Mouse (Mus musculus): ENCODE measurements around the gene Cdc37l1. TPM values are rescaled to one million over a fixed set of nuclear protein-coding genes. Genes with fewer than 3 reads are reported as not detected.

Cdc37l1 gene
- polyA plus RNA-seq (2015; fragmentation: Nextera tagmentation; extraction: Ambion mirVana): 29.7 and 29.9 TPM in 2 replicates

- Histone ChIP-seq H3K4me1 (replicated peaks) (peaks cover 6% of the 10 kb centered on the region; the same call in 1 of the 2 replicates), H3K9me3 (no peaks in the 10 kb centered on the region), H3K4me2 (replicated peaks) (peak within 1 kb of the TSS; percentile 75), H3K27me3 (replicated peaks) (no peaks in the 10 kb centered on the region), H3K4me3 (replicated peaks) (peak within 1 kb of the TSS; percentile 89), H3K36me3 (0 out of 2 replicates have a peak, but pooled peaks cover 2% of the 10 kb centered on the region), H3K9ac (peak within 1 kb of the TSS; percentile 90), H3K27ac (peak within 1 kb of the TSS; percentile 88)
- WGBS: 0% methylated on average over 37 of the region's 37 CpGs
- ATAC-seq: peak; percentile 99
Observed at GRCm38 (mm10) chr19:28990194-28990589, at the start of gene Cdc37l1. Cdc37l1 (plus strand) TSS chr19:28990352.

GRCm38 (mm10) chr19:28941271-28941670 is 48.9 kb upstream of the Cdc37l1 start:
- H3K4me2 ChIP-seq (replicated peaks): no peak overlapping the region
- H3K36me3 ChIP-seq: no peaks in the 10 kb centered on the region
- no peaks in the 10 kb centered on the region for H3K27me3 ChIP-seq (replicated peaks)
- no peaks in the 10 kb centered on the region for H3K4me1 ChIP-seq (replicated peaks)
- H3K4me3 ChIP-seq (replicated peaks): no peak overlapping the region
- H3K9me3 ChIP-seq: no peaks in the 10 kb centered on the region
- no peak for ATAC-seq
- H3K27ac ChIP-seq: no peak overlapping the region
- WGBS: 61% methylated on average over 4 of the region's 4 CpGs
- H3K9ac ChIP-seq: no peak overlapping the region

GRCm38 (mm10) chr19:28946782-28947181 is 43.4 kb upstream of the Cdc37l1 start:
- ATAC-seq: no peak
- H3K4me2 ChIP-seq (replicated peaks): no peak overlapping the region
- no peak overlapping the region for H3K4me3 ChIP-seq (replicated peaks)
- no peak overlapping the region for H3K27ac ChIP-seq
- no peaks in the 10 kb centered on the region for H3K36me3 ChIP-seq
- no peaks in the 10 kb centered on the region for H3K27me3 ChIP-seq (replicated peaks)
- 32% methylated on average over 4 of the region's 4 CpGs for WGBS
- H3K4me1 ChIP-seq (replicated peaks): no peaks in the 10 kb centered on the region
- H3K9me3 ChIP-seq: no peaks in the 10 kb centered on the region
- no peak overlapping the region for H3K9ac ChIP-seq

- H3K4me3 ChIP-seq (replicated peaks): no peak overlapping the region
- H3K4me1 ChIP-seq (replicated peaks): no peaks in the 10 kb centered on the region
- 34% methylated on average over 2 of the region's 2 CpGs for WGBS
- H3K27ac ChIP-seq: no peak overlapping the region
- no peaks in the 10 kb centered on the region for H3K36me3 ChIP-seq
- no peaks in the 10 kb centered on the region for H3K9me3 ChIP-seq
- no peak for ATAC-seq
- no peak overlapping the region for H3K4me2 ChIP-seq (replicated peaks)
- H3K9ac ChIP-seq: no peak overlapping the region
- H3K27me3 ChIP-seq (replicated peaks): no peaks in the 10 kb centered on the region
Observed at GRCm38 (mm10) chr19:28947311-28947710, 42.8 kb upstream of the Cdc37l1 start.

- H3K27me3 ChIP-seq (replicated peaks): no peaks in the 10 kb centered on the region
- H3K36me3 ChIP-seq: no peaks in the 10 kb centered on the region
- no peak overlapping the region for H3K9ac ChIP-seq
- H3K9me3 ChIP-seq: no peaks in the 10 kb centered on the region
- no peak overlapping the region for H3K4me3 ChIP-seq (replicated peaks)
- no peaks in the 10 kb centered on the region for H3K4me1 ChIP-seq (replicated peaks)
- ATAC-seq: no peak
- WGBS: 77% methylated on average over 5 of the region's 5 CpGs
- no peak overlapping the region for H3K4me2 ChIP-seq (replicated peaks)
- no peak overlapping the region for H3K27ac ChIP-seq
Observed at GRCm38 (mm10) chr19:28951251-28951650, 38.9 kb upstream of the Cdc37l1 start.

- no peak overlapping the region for H3K4me3 ChIP-seq (replicated peaks)
- 0 out of 2 replicates have a peak, but pooled peaks cover 10% of the 10 kb centered on the region for H3K4me1 ChIP-seq (replicated peaks)
- ATAC-seq: no peak
- no peaks in the 10 kb centered on the region for H3K9me3 ChIP-seq
- no peak overlapping the region for H3K9ac ChIP-seq
- no peaks in the 10 kb centered on the region for H3K36me3 ChIP-seq
- H3K27ac ChIP-seq: no peak overlapping the region
- no peaks in the 10 kb centered on the region for H3K27me3 ChIP-seq (replicated peaks)
- H3K4me2 ChIP-seq (replicated peaks): peak overlapping the region; percentile 89
- 53% methylated on average over 3 of the region's 3 CpGs for WGBS
Observed at GRCm38 (mm10) chr19:28963113-28963512, 27.0 kb upstream of the Cdc37l1 start.

- 2% methylated on average over 4 of the region's 4 CpGs for WGBS
- ATAC-seq: peak; percentile 16; the same call in 1 of the 2 replicates
- Histone ChIP-seq H3K27me3 (replicated peaks) (no peaks in the 10 kb centered on the region), H3K27ac (0 out of 2 replicates have a peak overlapping the region, but pooled peaks have one; percentile 77), H3K9me3 (no peaks in the 10 kb centered on the region), H3K36me3 (no peaks in the 10 kb centered on the region), H3K4me2 (replicated peaks) (peak overlapping the region; percentile 89), H3K9ac (peak overlapping the region; percentile 77; the same call in 1 of the 2 replicates), H3K4me1 (replicated peaks) (0 out of 2 replicates have a peak, but pooled peaks cover 10% of the 10 kb centered on the region), H3K4me3 (replicated peaks) (peak overlapping the region; percentile 85)
Observed at GRCm38 (mm10) chr19:28963513-28963841, 26.7 kb upstream of the Cdc37l1 start.

GRCm38 (mm10) chr19:28963842-28964551 is 26.2 kb upstream of the Cdc37l1 start, which contains the start of gene Plpp6:
Plpp6 (plus strand) TSS chr19:28963953.
- WGBS: under 1% methylated on average over 58 of the region's 73 CpGs
- Histone ChIP-seq H3K9ac (peak within 1 kb of the TSS; percentile 77), H3K9me3 (no peaks in the 10 kb centered on the region), H3K36me3 (no peaks in the 10 kb centered on the region), H3K4me2 (replicated peaks) (peak within 1 kb of the TSS; percentile 89), H3K27ac (peak within 1 kb of the TSS; percentile 77), H3K4me3 (replicated peaks) (peak within 1 kb of the TSS; percentile 85), H3K4me1 (replicated peaks) (0 out of 2 replicates have a peak, but pooled peaks cover 10% of the 10 kb centered on the region), H3K27me3 (replicated peaks) (no peaks in the 10 kb centered on the region)
- ATAC-seq: peak; percentile 95

GRCm38 (mm10) chr19:28964552-28964903 is 25.6 kb upstream of the Cdc37l1 start:
- no peaks in the 10 kb centered on the region for H3K27me3 ChIP-seq (replicated peaks)
- no peak for ATAC-seq
- H3K27ac ChIP-seq: no peak overlapping the region
- 0 out of 2 replicates have a peak, but pooled peaks cover 10% of the 10 kb centered on the region for H3K4me1 ChIP-seq (replicated peaks)
- WGBS: 8% methylated on average over 16 of the region's 16 CpGs
- H3K4me2 ChIP-seq (replicated peaks): peak overlapping the region; percentile 89
- H3K9me3 ChIP-seq: no peaks in the 10 kb centered on the region
- no peaks in the 10 kb centered on the region for H3K36me3 ChIP-seq
- peak overlapping the region; percentile 85 for H3K4me3 ChIP-seq (replicated peaks)
- H3K9ac ChIP-seq: peak overlapping the region; percentile 77

GRCm38 (mm10) chr19:28967652-28968051 is 22.5 kb upstream of the Cdc37l1 start, which contains the start of gene 4430402I18Rik:
4430402I18Rik (minus strand) TSS chr19:28967800.
- no peak for ATAC-seq
- Histone ChIP-seq H3K4me1 (replicated peaks) (0 out of 2 replicates have a peak, but pooled peaks cover 10% of the 10 kb centered on the region), H3K9ac (no peak within 1 kb of the TSS), H3K4me3 (replicated peaks) (no peak within 1 kb of the TSS), H3K36me3 (no peaks in the 10 kb centered on the region), H3K9me3 (no peaks in the 10 kb centered on the region), H3K27me3 (replicated peaks) (no peaks in the 10 kb centered on the region), H3K4me2 (replicated peaks) (no peak within 1 kb of the TSS), H3K27ac (no peak within 1 kb of the TSS)
- 16% methylated on average over 11 of the region's 11 CpGs for WGBS

GRCm38 (mm10) chr19:28968178-28968577 is 22.0 kb upstream of the Cdc37l1 start:
- Histone ChIP-seq H3K9ac (no peak overlapping the region), H3K27ac (no peak overlapping the region), H3K4me2 (replicated peaks) (no peak overlapping the region), H3K4me1 (replicated peaks) (0 out of 2 replicates have a peak, but pooled peaks cover 10% of the 10 kb centered on the region), H3K36me3 (no peaks in the 10 kb centered on the region), H3K9me3 (no peaks in the 10 kb centered on the region), H3K27me3 (replicated peaks) (no peaks in the 10 kb centered on the region), H3K4me3 (replicated peaks) (no peak overlapping the region)
- ATAC-seq: no peak
- 70% methylated on average over 4 of the region's 4 CpGs for WGBS

GRCm38 (mm10) chr19:28969231-28969630 is 20.9 kb upstream of the Cdc37l1 start:
- no peak overlapping the region for H3K9ac ChIP-seq
- H3K4me1 ChIP-seq (replicated peaks): 0 out of 2 replicates have a peak, but pooled peaks cover 10% of the 10 kb centered on the region
- H3K27ac ChIP-seq: no peak overlapping the region
- no peak for ATAC-seq
- no peaks in the 10 kb centered on the region for H3K36me3 ChIP-seq
- H3K27me3 ChIP-seq (replicated peaks): no peaks in the 10 kb centered on the region
- no peak overlapping the region for H3K4me3 ChIP-seq (replicated peaks)
- 83% methylated on average over 5 of the region's 5 CpGs for WGBS
- H3K9me3 ChIP-seq: no peaks in the 10 kb centered on the region
- H3K4me2 ChIP-seq (replicated peaks): no peak overlapping the region

All from intestine, embryonic 15.5 days (tissue).